Mouse (Mus musculus) gastrocnemius, postnatal 10 days (tissue): ENCODE results near the gene Sh3tc1. TPM values are rescaled to one million over a fixed set of nuclear protein-coding genes. Genes with fewer than 3 reads are reported as not detected.

Experiments
- DNase-seq: peaks from one replicate; pipeline ENCODE4 v3.0.0; 2021; ENCODE audit warnings: mixed read lengths
- total RNA-seq, 2 experiments: library from RNA; stranded (reverse); gene quantifications; 2 replicates each; pipeline ENCODE4 v1.2.3; 2021

Sh3tc1 gene
- total RNA-seq, 2 experiments from 2014 or later = 3.7 to 5.2 TPM

DNA sequence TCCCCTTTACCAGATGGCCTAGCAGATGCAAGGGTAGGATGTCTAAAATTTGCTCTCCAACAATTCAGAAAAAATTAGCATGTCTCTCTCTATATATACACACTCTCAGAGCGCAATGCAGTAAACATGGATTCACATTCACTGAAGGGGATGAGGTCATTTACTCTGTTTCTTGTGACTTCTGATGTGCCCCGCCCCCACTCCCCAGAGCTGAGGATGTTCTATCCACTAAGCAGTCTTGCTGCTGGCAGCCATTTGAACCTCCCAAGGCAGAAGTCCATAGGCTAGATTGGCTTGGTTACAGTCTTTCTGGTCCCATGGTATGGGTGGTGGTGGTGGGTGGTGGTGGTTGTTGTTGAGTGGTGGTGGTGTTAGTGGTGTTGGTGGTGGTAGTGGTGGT lies 17.9 kb downstream of the Sh3tc1 start:
- no peak for DNase-seq

DNA sequence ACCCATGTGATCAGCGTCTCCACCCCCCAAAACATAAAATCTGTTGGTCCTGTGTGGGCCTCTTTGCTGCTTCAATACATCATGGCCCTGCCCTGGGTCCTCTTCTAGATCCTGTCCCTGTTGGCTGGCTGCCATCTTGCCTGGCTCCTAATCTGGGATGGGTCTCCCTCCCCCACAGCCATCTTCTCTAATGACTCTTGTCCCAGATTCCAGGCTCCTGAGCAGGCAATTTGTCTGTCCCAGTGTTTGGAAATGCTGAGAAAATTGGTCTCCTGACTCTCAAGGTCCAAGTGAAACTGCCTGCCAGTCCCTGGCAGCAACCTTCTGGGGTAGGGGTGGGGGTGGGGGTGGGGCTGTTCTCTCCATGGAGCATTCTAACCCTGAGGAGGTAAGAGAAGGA lies 19.9 kb downstream of the Sh3tc1 start:
- peak; percentile 34 for DNase-seq

DNA sequence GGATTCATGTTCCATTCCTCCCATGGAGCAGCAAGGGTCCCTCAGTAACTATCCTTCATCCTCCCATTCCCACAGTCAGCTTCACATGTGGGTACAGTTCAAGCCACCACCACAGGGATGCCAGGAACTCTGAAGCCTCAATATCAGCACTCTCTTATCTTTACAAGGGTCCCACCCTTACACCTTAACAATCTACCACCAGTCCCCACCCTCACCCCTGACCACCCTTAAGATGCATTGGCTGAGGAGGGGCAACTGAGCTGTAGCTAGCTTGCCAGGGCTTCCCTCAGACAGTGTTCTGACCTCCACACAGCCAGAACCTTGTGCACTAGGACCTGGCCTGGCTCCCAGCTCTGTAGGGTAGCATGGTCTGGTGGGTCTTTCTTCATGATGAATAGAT lies 20.4 kb downstream of the Sh3tc1 start:
- no peak for DNase-seq

DNA sequence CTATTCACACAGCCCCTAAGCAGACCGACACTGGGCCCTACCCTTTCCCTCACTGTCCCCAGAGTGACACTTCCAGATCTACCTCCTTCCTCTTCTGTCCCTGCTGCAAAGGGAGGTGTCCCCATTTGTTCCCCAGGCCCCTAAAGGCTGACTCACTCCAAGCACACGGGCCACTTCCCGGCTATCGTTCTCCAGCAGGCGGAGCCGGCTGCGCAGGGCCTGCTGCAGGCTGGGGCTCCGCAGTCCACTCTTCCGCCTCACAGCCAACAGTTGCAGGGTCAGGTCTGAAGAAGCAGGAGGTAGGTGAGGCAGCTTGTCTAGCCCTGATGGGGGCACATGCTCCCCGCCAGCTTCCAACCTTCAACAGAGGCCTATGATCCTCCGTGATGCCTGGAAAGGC lies 21.0 kb downstream of the Sh3tc1 start:
- DNase-seq = no peak

DNA sequence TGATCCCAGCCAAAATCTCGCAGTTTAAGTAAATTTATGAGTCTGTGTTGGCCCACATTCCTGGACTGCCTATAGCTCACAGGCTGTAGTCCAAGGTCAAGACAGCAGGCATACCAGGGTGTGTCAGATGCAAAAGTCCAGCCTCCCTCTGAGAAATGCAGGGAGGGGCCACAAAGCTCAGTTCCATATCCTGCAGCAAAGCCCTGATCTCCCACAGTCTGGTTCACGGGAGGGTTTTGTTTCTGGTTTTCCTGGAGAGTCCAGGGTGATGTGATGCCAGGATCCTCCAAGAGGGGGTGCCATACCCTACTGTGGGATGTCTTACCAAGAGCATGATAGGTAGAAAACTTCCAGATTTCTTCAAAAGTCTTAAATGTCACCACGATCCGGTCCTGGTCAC lies 21.8 kb downstream of the Sh3tc1 start:
- DNase-seq = peak; percentile 44

DNA sequence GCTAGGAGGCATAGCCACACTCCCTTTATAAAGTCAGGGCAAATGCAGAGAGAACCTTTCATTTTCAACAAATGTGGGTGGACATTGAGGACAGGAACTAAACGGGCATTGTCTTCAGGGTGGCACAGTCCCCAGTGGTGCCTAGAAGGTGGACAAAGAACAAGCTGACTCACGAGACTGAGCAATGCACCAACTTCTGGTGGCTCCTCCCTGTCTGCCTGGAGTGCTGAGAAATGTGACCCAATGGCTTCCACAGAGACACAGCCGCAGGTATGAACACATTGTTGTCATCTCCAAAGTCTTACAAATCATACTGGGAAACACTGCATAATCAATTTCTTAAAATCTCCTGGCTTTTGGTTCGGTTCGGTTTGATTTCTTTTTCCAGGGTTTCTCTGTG lies 22.3 kb downstream of the Sh3tc1 start:
- no peak for DNase-seq

DNA sequence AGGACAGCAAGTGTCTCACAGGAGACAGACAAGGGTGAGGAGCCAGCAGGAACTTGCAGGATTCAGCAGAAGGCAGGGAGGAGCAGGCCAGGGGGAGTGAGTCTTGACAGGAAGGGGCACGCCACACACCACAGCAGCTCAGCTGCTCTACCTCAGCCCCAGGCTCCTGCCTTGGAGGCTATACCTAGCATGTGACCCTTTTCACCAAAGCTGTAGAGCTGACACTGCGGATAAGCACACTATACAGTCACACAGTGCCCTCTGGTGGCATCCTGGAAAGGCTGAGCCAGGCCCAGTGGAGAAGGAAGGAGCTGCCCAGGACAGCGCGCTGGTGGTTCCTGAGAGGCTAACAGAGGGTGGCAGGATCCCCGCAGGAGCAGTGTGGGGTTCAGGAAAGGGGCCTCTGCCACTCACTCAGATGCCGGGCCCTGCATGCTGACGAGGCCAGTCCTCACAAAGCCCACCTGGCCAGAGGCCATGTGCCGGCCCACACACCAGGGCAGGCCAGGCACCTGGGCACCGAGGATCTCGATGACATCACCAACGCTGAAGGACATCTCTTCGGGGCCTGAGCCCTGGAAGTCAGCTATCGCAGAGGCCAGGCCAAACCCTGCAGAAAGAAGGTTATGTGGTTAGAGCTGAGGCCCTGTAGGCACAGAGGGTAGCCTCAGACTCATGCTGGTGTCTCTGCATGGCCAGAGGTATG lies 26.0 kb downstream of the Sh3tc1 start:
- DNase-seq = peak; percentile 77

DNA sequence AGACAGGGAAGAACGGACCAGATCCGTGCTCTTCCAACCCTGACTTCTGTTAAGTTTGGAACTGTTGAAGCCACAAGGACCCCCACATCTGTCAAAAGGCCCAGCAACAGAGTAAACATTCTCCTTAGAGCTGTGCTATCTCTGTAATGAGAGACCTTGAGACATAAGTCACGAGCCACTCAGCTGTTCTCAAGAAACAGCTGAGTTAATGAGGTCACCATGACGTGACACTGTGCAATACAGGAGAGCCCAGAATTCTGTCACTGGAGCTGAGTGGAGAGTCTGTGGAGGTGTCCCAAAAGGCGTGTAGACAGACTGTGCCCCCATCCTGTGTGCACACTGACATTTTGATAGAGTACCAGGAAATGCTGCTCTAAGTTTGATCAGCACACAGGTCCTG lies 27.3 kb downstream of the Sh3tc1 start:
- no peak for DNase-seq

DNA sequence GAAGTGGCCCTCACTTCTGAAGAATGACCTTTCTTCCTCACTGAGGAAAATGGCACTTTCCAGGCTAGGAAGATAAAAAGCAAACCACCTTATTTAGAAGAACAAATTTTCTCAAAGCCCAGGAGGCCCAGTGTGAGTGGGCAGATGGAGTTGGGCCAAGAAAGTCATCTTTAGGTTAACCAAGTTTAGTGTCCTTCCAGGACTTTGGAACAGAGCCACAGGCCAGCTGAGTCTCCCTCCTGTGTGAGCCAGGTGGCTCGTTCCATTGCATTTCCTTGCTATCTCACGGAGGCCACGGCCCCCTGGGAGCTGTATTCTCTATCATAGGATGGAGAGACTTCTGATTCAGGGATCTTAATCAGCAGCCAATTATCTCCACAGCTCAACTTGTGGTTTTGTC lies 28.9 kb downstream of the Sh3tc1 start:
- DNase-seq = no peak

DNA sequence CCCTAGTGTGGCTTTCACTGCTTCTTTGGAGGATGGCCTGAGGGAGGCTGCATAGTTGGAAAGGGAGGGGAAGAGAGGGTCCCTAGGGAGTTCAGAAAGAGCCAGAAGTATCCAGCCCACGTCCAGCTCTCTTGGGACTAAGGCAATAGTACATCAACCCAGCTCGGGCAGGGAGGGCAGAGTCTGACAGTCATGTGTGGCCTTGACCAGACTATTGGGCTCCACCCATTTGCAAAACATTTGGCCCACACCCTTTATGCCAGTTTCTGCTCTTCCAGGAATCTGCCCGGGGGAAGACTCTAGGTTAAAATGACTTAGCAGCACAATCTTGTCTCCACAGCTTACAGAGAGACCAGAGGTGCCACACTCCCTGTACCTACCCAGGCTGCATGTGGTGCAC lies 29.3 kb downstream of the Sh3tc1 start:
- no peak for DNase-seq

DNA sequence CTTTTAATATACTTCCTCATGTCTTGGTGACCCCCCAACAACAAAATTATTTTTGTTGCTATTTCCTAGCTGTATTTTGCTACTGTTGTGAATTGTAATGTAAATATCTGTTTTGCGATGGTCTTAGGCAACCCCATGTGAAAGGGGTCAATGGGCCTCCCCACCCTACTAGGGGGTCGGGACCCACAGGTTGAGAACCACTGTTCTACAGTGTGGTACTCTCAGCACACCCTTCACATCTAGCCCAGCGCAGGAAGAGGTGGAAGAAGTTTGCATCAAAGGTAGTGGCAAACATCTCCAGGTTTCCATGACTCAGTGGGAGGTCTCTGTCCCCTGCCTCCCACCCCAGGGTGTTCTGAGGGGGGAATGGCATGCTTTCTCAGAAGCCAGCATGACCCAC lies 34.4 kb downstream of the Sh3tc1 start:
- no peak for DNase-seq

DNA sequence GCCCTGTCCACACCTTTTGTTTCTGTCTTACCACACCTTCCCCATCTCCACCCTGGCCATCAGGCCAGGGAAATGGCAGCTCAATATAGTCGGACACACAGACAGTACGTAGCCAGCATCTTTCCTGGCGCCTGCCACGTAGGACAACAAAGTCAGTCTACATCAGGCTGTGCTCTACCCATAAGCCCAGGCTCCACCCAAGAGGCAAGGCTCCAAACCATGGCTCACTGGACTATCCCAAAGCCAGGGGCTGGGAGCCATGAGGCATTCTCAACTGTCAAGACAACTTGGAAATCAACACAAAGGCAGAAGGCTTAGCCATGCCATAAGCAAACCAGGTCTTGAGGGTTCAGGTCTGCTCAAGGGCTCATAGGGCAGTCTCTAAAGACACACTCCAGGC lies 36.0 kb downstream of the Sh3tc1 start:
- DNase-seq = no peak

DNA sequence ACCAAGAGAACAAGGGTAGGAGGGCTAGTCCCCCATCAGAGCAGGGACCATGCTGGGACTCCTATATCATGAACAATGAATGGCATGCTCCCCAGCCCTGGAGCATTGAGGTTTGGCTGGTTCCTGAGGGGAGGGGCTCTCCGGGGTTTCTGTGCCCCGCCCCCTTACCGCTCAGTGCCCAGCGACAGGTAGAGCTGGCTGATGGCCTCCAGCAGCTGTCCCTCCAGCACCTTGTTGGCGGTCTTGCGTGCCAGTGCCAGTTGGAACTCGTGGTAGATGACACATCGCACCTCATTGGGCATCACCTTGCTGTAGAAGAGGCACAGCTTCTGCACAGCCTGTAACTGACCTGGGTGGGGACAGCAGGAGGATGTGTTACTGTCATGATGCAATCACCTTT lies 36.6 kb downstream of the Sh3tc1 start:
- no peak for DNase-seq

DNA sequence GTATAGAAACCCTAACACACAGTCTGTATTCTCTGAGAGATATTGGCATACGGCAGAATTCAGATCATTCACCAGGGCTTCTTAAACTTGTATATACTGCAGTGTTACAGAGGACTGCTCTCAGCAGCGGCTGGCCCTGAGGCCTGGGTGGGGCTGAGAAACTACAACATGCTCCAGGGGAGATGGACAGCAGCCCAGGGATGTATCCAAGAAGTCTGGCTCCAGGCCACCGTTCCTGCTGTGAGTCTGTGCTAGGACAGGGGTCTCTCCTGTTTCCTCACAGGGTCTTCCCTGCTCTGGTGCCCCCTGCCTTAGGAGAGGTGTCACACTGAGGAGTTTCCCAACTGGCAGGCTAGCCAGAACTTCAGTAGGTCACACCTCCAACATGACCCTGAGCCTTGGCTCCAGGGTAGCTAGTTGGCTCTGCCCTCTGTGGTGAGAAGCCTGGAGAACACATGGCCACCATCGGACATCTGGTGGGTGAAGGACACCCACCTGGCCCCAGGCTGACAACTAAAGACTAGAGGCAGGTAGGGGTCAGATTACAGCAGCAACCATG lies 37.1 kb downstream of the Sh3tc1 start:
- no peak for DNase-seq

DNA sequence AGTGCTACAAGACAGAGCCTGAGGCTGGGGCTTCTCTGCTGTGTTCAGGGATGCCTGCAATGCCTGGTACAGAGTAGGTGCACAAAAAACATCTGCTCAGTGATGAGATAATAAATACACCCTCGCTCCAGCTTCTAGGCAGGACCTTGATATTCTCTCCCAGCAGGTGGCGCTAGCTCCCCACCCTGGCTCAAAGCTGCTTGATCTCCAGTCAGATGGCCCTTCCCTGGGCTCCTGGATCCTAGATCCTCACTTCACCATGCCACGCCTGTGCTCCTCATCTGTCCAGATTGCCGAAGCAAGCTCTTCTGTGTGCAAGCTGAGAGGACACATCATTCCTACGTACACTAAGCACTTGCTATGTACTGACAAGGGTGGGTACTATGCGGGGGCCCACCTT lies 38.7 kb downstream of the Sh3tc1 start:
- peak; percentile 87 for DNase-seq

DNA sequence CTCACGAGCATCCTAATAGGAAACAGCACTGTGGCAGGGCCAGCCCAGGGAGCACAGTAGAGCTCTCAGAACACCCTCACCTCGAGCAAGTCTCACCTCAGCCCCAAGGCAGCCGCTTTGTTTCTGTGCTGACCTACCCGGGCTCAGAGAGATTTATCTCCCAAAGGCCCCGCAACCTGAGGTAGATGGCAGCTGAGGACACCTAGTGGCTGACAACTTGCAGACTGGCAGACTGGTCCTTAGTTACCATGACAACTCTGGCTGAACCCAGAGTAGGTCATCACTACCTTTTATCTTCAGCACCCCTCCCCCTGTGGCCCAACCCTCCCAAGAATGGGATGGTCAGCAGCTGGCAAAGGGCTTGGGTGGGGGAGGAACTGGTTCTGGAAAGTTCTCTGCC lies 44.0 kb downstream of the Sh3tc1 start:
- no peak for DNase-seq

DNA sequence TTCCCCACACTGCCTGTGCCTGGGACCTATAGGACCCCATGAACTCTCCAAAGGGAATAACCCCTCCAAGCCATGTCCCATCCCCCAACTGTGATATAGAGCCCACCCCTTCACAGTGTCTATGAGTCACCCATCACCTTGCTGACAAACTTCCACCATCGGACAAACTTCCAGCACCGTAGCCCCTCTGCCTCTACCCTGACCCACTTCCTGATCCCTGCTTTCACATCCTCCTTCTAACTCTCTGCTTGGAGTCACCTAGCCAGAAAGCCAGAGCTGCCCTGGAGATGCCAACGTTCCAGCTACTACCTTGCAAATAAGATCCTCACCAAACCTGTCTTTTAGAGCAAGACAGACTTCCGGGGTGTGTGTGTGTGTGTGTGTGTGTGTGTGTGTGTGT lies 46.1 kb downstream of the Sh3tc1 start:
- DNase-seq = no peak

DNA sequence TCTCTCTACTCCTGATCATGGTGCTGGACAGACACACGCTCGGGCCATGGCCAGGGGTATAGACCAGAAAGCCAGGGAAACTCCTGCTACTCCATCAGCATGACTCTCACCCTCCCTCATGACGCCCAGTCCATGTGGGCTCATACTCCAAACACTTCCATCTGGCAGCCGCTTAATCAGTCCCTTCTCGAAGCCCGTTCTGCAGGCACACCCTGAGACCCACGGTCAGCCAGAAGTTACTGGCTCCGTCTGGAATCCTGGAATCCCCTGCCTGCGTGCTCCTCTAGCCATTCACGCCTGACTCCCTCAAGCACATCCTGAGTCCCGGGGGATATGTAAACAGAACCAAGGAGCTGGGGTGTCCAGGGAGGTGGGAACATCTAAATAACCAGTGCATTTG lies 48.5 kb downstream of the Sh3tc1 start:
- DNase-seq = no peak

DNA sequence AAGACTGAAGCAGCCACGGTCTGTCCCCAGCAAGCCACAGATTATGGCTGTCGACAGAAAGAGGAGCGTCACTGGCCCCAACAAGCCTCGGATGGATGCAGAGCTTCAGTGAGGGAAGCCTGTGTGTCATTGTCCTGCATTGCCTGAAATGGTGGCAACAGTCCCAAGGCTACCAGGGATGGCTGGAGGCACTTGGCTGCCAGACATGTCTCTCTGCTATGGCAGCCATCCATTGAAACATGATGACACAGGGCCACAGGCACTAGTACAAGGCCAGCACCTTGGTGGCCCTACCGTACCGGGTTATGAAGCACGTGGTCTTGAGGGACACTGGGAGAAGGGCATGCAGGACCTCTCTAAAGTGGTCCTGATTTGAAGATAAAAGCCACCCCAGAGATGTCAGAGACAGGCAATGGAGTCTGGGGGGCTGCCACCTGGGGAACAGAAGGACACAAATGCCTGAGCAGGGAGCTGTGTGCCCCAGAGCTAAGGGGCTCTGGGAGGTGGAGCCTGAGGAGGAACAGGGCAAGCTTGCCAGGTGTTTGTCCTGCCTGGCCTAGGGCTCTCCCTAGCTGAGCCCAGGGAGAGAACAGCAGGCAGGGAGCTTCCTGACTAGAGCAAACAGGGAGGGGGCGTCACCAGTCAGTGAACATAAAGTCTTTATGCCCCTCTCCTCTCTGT lies 49.2 kb downstream of the Sh3tc1 start:
- peak; percentile 39 for DNase-seq

DNA sequence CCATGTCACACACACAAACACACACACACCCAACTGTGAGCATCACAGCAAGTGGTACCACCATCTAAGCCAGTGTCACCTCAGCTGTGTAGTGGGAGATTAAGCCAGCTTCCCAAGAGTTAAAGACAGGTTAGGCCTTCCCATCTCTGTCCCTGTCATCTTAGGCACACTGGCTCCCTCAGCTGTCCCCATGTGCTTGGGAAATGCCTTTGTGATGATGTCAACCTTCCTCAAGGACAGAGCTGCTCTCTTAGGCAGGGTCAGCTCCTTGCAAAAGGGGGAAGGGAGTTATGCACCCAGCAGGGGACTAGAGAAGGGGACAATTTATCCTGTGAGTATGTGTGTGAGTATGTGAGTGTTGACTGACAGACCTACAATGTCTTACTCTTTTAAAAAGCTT lies 50.4 kb downstream of the Sh3tc1 start:
- DNase-seq = no peak

DNA sequence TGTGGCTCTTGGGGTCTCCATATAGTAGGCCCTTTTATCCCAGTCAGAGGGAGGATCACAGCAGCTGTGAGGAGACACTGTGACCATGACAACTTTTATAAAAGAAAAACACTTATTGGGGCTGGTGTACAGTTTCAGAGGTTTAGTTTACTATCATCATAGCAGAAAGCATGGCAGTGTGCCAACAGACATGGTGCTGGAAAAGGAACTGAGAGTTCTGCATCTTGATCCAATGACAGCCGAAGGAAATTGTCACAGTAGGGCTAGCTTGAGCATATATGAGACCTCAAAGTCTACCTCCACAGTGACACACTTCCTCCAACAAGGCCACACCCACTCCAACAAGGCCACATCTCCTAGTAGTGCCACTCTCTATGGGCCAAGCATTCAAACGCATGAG lies 50.9 kb downstream of the Sh3tc1 start:
- DNase-seq = no peak

DNA sequence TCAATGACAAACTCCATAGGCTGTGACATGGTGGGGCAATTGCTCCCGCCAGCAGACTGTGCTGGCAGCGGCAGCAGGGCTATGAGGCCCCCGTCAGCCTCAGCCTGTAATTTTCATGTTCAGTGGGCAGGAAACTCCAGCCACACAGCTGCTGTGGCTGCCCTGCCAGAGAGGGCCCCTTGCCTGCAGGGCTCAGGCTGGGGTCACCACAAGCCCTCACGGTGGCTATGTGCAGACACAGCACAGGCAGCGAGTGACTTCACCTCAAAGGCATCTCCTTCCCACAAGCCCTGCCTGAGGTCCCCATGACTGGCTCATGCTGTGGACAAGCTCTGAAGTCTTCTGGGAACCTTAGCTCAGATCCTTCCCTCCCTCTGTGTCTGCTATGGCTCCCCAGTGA lies 52.7 kb downstream of the Sh3tc1 start:
- no peak for DNase-seq

DNA sequence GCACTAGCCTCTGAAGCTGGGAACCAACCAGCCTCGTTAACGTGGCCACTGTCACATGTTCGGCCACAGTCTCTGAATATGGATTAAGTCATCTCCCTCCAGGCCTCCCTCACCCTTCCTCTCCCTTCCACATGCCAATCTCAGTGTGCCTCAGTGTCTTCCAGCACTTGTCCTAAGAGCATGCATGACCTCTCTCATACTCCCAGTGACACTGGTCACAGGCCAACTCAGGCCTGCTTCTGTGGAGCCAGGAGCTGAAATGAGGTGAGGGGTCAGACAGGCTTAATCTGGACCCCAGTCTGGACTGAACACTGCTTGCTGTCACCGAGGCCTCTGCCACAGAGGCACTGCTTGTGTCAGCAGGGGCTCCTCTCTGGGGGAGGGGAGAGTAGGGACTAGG lies 53.5 kb downstream of the Sh3tc1 start:
- DNase-seq = no peak

DNA sequence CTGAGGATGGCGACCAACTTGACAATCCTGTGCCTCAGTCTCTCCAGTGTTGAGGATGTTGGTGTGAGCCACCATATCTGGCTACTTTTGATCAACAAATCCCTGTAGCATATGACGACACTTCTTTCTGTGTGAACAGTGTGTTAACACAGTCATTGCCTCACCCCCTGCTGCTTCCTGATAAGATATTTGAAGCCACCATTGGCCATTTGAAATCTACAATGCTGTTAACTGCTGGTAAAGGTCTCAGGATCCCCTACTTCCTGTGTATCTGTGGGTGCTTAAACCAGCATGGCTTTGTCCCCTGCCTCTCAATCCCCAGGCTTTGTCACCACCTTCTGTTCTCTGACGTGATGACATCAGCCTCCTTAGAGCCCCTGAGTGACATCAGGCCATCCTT lies 54.7 kb downstream of the Sh3tc1 start:
- no peak for DNase-seq
